Mouse (Mus musculus) frontal cortex, postnatal 10 days (tissue): ENCODE data around the gene Ryr1.

ENCODE experiments used
- DNase-seq, 2 experiments: peaks; one replicate each; pipeline ENCODE4 v3.0.0; 2022; ENCODE audit warnings: low spot score in 2 of 2, mixed read lengths in 1 of 2

Gene Ryr1

DNA sequence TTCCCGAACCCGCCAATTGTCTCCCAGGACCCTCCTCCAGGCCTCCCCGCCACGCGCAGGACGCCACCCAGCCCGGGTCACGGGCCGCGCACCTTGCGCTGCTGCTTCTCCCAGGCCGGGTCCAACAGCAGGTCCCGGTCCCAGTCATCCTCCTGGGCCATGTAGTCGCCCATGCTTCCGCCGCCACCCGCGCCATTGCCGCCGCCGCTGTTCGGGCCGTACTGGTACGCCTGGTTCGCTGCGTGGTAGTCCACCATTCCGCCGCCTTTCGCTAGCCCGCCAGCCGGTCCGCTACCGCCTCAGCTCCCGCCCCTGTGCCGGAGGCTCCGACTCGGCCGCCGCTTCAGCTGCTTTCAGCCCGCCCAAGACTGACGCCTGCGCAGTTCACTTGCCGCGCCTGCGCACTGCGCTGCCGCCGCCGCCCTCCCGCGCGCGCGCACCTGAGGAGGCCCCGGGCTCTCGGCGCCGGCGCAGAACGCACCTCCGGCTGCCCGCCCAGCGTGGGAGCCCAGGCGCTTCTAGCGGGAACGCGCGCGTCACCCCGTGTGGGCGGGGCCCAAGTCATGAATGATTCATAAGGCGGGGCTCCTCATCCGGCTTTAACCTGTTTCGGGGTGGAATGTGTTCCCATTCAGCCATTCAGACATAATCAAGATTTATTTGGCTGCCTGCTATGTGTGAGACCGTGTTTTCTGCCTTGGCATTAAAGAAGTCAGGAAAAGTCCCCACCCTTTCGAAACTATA is 162.9 kb downstream of the Ryr1 start, which contains the start of gene Actn4:
Gene Actn4, minus strand, starts transcription at position 414 of the 744 bp plus-strand sequence.
- peak; percentile 98 for DNase-seq

DNA sequence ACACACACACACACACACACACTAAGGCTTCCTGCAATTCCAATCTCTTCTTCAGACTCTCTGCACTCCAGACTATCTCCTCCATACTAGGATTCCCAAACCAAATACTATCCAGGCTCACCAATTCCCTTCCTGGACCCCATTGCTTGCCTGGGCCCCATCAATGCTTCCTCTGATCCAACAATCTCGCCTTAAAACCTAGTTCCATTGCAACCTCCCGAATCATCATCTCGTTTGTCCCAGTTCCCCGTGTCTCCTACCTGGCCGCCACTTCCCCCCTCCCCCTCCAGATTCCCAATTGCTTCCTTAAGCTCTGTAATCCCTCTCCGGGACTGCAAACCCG is 163.4 kb downstream of the Ryr1 start:
- DNase-seq, result no peak

DNA sequence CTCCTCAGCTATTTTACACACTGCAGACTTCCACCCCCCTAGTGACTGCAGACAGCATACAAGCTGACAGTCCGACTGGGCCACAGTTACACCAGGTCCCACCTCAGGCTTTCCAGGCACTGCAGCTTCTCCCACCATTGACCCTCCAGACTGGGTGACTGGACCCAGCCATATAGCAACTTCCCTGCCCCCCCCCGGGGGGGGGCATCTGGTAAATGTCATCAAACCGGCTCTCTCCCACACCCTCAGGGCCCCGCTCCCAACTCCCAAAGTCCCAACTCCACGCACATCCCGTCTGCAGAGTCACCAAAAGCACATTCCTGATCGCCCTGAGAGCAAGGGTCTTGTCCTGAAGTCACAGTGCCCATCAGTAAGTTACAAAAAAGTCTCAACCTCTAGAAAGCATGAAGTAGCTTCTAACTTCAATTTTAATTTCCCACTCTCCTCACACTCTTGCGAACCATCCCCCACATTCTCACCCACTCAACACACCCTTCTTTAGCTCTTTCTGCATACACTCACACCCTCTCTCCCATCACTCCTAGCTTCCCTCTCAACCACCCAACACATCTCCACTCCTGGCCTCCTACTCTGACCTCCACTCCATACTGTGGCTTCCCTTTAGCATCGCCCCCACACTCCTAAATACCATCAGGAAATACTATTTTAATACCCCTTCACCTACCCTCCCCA is 164.5 kb downstream of the Ryr1 start:
- DNase-seq, result no peak

DNA sequence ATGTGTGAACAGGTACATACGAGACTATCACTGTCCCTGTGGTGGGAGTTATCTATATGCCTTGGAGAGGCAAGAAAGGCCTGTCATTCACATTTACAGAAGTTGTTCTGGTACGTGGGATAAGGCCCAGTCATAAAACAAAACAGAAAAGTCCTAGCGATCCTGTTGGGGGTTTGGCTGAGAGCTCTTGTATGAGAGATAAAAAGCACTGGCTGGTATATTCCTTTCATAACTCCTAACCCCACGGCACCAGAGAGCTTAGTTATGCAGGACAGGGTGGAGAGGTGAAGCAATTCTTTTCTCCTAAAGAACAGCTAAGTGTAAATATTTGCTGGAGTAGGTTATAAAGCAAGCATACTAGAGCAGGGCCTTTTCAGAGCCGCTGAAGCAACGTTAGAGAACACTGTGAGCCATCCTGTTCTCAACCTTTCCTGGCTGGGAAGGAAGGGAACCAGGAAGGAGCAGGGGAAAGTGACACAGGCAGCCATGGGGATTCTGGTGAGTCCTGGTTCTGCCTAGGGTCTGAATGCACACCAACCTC is 165.4 kb downstream of the Ryr1 start:
- DNase-seq, result no peak

DNA sequence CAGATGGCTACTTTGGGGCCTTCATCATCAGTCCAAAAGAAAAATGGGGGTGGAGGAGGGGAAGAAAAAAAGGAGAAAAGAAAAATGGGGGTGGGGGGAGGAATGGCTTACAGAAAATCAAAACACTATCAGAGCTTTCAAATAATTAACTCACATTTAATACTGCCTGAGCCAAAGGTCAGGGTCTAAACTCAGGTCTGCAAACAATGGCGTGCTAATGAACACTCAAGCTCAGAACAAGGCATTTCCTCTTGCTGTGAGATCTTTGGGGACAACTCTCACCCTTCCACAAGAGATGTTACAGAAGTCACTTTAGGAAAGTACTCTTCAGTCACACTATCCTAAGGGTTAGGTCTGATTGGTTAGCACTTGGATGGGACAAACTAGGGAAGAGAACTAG is 166.2 kb downstream of the Ryr1 start:
- DNase-seq, result no peak

DNA sequence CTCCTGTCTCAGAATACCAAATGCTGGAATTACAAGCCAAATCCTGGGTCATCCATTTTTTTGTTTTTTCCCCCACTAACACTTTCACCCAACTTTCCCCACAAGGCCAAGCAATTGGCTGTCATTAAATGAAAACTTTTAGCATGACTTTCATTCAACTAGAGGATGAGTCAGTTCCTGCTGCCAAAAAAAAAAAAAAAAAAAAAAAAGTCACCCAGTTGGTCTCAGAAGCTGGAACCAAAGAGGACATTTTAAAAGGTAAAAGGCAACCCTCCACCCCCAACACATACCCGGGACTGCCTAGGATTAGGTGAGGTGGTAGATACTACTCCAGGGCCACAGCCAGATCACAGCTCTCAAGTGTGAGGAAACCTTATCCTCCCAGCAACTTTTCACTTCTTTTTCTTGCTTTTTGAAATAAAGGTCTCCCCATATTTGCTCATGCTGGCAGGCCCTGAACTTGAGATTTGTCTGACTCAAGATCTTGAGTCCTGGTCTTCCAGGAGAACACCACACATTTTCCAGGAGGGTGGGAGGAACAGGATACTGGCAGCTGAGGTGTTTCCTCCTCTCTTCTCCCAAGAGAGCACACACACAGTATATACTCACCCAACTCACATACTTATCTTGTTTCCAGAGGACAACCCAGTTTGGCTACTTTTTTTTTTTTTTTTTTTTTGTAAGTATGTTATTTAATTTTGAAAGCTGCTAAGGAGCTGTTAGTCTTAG is 166.8 kb downstream of the Ryr1 start:
- DNase-seq, result no peak

DNA sequence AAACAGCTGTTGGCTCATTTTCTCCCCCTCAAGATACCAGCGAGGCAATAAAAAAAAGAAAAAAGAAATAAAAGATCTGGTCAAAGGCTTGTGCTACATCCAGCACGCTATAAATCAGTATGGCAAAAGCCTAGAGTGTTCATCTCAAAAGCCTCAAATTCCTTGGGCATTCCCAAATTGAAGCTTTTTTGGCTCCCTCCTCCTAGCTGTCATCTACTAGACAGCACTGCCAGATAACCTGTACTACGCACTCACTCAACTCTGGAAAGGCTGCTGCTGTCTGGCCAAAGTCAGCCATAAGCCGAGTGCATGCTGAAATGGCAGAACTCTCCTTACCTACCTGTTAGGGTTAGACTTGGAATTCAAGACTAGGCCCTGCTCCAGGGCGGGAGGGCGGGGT is 167.7 kb downstream of the Ryr1 start:
- DNase-seq, result no peak

DNA sequence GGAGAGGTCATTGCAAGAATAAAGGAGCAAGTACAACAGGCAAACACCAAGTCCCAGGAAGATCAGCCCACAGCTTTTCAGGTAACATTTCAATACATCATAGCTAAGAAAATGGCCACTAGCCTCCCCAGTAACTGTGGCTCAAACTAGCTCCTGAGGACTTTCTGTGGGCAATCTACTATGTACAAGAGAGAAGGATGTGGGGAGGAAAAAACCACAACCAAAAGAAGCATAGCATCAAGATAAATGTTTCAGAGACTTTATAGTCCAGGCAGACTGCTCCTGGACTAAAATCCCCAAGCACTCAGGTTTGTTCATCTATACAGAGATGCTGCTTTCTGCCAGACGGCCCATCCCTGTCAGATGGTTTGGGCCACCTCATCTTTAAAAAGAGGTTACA is 168.7 kb downstream of the Ryr1 start:
- DNase-seq, result no peak

DNA sequence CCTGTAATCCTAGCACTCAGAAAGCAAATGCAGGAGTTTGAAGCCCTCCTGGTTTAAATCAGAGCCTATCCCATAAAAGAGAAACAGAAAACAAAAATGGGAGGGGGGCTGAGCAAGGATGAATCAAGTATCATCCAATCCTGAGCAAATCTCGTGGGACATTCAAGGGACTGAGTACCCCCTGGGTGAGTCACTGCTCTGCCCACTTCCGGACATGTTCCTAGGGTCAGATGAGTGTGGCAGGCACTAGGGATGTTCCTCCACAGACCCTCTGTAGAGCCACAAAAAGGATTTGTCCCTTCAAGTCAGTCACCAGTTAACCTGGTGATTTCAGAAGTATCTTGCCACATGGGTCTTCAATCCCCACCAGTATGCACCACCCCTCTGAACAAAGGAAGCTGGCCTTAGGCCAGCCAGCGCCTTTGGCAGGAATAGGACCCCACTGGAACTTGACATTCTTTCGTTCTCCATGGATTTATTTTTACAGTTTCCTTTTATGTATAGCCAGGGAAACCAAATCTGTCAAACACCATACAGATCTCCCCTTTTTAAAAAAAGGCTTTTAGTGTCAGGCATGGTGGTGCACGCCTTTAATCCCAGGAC is 169.6 kb downstream of the Ryr1 start:
- DNase-seq, result no peak

DNA sequence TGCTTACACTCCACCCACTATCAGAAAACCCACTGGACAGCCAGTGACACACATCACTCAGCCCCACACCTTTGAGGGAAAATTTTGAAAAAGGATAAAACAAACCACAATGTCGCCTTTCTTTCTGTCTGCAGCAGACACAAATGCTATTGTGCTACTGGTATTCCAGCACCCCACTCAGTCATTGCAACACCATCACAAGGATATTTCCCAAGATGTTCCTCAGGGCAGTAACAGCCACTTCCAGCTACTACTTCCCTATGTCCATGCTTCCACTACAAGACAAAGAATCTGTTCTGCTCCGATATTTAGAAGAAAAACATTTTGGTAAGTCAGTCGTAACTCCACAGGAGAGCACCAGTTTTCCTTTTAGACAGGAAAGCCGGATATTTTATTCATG is 170.2 kb downstream of the Ryr1 start:
- no peak for DNase-seq

DNA sequence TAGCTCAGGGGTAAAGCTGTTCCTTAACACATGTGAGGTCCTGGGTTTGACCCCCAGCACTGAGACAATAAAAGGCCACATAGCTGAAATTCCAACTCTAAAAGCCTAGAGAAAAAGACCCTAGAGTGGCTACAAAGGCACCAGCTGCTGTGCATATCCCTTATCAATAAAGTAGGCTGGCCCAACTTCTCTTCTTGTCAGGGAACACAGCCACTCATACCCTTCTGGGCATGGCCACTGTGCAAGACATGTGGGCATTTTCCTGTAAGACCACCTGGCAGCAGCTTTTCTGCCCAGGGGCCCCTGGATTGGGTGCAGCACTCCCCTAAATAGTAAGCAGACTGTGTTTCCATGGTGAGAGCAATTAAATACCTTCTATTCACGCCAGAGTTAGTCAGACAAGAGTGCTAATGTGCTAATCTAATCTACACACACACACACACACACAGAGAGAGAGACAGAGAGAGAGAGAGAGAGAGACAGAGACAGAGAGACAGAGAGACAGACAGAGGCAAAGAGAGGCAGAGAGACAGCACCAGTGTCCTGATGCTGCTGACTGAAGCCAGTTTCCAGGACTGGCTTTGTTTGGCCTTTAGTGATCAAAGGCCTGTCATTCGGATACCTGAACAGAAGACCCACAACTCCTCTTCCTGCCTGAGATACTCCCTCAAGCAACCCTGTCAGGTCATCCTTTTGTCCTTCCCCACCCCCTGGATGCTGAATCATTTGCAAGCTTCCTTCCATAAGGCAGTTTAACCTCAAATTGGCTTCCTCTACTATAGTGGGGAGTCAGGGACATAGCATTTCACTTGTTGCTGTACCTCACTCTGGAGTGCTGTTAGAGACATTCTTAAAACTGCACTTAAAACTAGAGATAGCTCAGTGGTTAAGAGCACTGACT is 171.3 kb downstream of the Ryr1 start:
- DNase-seq, result no peak
